14 mouse cellular contexts compared by ENCODE assay signal in genomic region chrX:130019735-130020134, GRCm38 (mm10).
"Had no signal": no experiment of that assay in that cellular context is flagged by ENCODE, and none has a peak within 500 bp of the region (broad histone marks: within the 10 kb centered on the region; RNA-seq: fewer than 3 reads in every experiment).

No protein-coding gene starts in this region.

- H3K27ac ChIP-seq: limb, embryonic 15.5 days; liver, embryonic 12.5 days; midbrain, embryonic 15.5 days; neural tube, embryonic 13.5 days; stomach, embryonic 15.5 days had no signal

- H3K4me1 ChIP-seq: limb, embryonic 15.5 days; liver, embryonic 12.5 days; midbrain, embryonic 15.5 days; neural tube, embryonic 13.5 days; stomach, embryonic 15.5 days had no signal

- DNase-seq: kidney, adult 2 months; kidney, postnatal 25 days; lung, postnatal 4 days; right cerebral cortex, postnatal 14 days; thymus, adult 2 months; thymus, postnatal 25 days had no signal

- H3K27me3 ChIP-seq: limb, embryonic 15.5 days; liver, embryonic 12.5 days; midbrain, embryonic 15.5 days; neural tube, embryonic 13.5 days; stomach, embryonic 15.5 days had no signal

- H3K4me2 ChIP-seq: limb, embryonic 15.5 days; liver, embryonic 12.5 days; midbrain, embryonic 11.5 days; midbrain, embryonic 15.5 days; neural tube, embryonic 13.5 days; stomach, embryonic 15.5 days had no signal

- H3K4me3 ChIP-seq: limb, embryonic 15.5 days; liver, embryonic 12.5 days; midbrain, embryonic 15.5 days; neural tube, embryonic 13.5 days; stomach, embryonic 15.5 days had no signal

- ATAC-seq: intestine, embryonic 16.5 days; liver, embryonic 12.5 days; lung, postnatal 0 days; midbrain, embryonic 15.5 days had no signal

- H3K36me3 ChIP-seq: limb, embryonic 15.5 days; liver, embryonic 12.5 days; midbrain, embryonic 15.5 days; neural tube, embryonic 13.5 days; stomach, embryonic 15.5 days had no signal

- H3K9me3 ChIP-seq: limb, embryonic 15.5 days; liver, embryonic 12.5 days; midbrain, embryonic 15.5 days; neural tube, embryonic 13.5 days; stomach, embryonic 15.5 days had no signal

- H3K9ac ChIP-seq: limb, embryonic 15.5 days; liver, embryonic 12.5 days; midbrain, embryonic 15.5 days; neural tube, embryonic 13.5 days; stomach, embryonic 15.5 days had no signal
